Mouse (Mus musculus): ENCODE results near the gene Taok3.

DNA sequence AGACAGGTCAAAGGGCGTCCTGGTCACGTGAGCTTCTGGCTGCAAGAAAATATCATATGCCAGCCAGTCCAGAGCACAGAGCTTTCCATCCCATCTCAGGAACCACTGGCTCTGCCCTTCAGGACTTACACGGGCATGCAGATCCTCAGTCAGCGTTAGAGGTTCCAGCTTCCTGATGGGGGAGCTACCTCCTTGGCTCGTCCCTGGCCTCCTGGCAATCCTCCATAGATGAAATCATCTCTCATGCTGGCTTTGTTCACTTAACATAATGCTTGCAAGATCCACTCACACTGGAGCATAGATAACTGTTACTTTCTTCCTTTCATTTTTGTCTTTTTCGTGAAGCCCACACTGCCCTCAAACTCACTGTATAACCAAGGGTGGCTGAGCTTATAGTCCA is 72.1 kb downstream of the Taok3 start:
- no peak for TF ChIP-seq CTCF (IDR thresholded peaks at IDR 0.05; ENCODE audit: control insufficient read depth, insufficient read depth, insufficient read length)
- TF ChIP-seq CEBPB (IDR thresholded peaks at IDR 0.05; ENCODE audit: low read depth) = no peak
- TF ChIP-seq MYOD1 (IDR thresholded peaks at IDR 0.05; ENCODE audit: control insufficient read depth, insufficient read length, low read depth) = no peak
- TF ChIP-seq USF1 (IDR thresholded peaks at IDR 0.05; ENCODE audit: low read depth) = no peak
- TF ChIP-seq FOSL1 (IDR thresholded peaks at IDR 0.05; ENCODE audit: insufficient read depth, low read length, poor library complexity, severe bottlenecking) = no peak
